Mouse (Mus musculus) thymus, postnatal 25 days (tissue): ENCODE data around the gene Krt84.
"Not testable (repeated sequence)": the region's sequence is repeated elsewhere in the genome, so short reads cannot be mapped to it uniquely, and the experiment has no call there.

ENCODE experiments used
- DNase-seq: peaks from one replicate; pipeline ENCODE4 v3.0.0; 2022

The Krt84 gene

DNA sequence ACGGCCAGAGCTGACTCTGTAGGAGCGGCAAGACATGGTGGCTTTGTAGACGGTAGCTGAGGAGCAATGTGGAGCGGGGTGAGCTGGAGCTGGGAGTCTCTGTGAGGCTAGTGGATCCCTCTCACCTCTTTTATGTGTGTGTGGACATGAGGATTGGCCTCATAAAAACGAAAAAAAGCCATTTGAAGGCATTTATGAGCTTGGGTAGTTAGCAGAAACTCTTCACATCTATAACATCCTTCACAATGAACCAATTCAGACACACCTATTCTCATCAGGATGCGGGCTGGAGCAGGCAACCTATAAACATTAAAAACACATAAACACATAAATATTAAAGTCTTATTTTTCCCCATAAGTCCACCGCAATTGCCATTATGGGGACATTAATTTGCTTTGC, at the start of gene Krt84:
Gene Krt84, minus strand, starts transcription at position 101 of the 400 bp plus-strand sequence.
- DNase-seq: no peak

DNA sequence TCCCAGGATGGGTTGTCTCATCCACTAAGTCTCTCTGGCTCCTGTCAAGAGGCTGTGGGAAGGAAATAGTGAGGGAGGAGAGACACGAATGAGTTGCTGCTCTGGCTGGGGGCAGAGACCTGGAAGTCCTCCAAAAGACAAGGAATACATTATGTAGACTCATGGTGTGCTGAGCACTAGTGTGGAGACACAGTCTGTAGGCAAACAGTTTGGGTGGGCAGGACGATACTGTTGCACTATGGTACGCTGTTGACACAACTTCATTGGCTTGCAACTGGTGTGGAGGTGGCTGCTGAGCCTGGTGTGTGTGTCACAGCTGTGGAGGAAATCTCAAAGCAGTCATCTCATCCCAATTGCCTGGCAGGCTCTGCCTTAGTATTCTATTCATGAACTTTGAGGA, 49.1 kb upstream of the Krt84 start:
- no peak for DNase-seq

DNA sequence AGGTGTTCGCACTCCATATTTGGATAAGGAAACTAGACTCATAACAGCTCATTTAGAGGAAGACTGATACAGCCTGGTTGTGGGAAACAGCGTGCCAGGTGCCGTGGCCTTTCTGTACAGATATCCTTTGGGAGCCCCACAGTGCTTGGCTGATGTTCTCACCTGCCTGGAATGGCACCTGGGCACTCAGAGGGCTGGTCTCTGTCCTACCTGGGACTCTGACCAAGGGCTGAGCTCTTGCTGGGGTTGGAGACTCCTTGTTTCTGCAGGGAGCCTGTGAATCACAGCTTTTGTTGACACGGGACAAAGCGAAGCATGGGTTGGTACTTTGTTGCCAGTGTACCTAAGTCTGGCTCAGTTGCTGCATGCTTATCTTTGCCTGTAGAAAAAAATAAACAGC, 42.9 kb upstream of the Krt84 start:
- DNase-seq: no peak

DNA sequence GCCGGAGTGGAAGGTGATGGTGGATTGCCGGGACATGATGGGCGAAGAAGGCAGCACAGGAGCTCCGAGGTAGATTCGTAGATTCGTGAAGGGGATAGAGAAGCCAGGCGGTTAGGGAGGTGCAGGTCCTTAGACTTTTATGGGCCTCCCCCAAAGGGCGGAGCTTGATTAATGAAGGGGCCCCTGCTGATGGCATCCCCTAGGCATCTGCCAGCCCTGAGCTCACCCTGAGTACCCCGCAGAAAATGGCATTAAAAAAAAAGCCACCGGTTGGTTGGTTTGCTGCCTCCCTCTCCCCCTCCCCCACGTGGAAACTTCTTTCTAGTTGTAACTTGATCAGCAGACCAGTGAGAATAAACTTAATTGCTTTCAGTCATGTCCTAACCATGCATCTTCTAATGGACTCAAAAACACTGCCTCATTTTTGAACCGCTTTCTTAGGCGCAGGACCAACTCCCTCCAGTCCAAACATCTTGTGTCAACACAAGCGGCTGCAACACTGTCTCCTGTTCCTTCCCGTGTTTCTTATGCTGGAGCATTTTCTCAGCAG, 41.3 kb upstream of the Krt84 start, which contains the start of gene Krt75:
Gene Krt75, minus strand, starts transcription at position 109 of the 550 bp plus-strand sequence.
- DNase-seq: no peak

DNA sequence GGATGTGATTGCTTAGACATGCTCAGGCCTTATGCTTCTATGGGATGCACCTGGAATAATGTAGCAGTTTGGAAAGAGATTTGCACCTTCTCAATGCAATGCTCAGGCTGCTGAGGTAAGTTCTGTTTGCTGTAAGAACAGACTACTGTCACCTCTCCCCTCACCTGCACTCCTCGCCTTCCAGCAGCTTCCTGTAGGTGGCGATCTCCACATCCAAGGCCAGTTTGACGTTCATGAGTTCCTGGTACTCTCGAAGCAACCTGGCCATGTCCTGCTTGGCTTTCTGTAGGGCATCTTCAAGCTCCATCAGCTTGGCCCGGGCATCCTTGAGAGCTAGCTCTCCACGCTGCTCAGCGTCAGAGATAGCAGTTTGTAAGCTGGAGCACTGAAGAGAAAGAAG, 35.2 kb upstream of the Krt84 start:
- DNase-seq: peak; percentile 9

DNA sequence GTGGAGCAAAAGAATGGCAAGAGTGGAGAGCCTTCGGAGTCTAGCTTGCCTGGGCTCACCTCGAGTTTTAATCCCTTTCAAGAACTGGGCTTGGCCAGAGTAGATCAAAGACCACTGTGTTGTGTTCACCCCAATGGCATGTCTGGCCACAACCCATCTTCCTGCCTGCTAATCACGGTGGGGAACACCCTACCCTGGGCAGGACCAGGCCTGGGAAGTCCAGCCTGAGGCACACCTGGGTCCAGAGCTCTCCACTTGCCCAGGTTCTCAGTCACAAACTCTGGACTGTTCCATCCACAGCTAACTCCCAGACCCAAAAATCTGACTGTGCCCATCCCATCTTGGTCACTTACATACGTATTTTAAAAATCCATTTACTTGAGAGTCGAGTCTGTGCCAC, 30.2 kb upstream of the Krt84 start, which contains the start of gene Krt90:
Gene Krt90, minus strand, starts transcription at position 101 of the 400 bp plus-strand sequence.
- DNase-seq: no peak

DNA sequence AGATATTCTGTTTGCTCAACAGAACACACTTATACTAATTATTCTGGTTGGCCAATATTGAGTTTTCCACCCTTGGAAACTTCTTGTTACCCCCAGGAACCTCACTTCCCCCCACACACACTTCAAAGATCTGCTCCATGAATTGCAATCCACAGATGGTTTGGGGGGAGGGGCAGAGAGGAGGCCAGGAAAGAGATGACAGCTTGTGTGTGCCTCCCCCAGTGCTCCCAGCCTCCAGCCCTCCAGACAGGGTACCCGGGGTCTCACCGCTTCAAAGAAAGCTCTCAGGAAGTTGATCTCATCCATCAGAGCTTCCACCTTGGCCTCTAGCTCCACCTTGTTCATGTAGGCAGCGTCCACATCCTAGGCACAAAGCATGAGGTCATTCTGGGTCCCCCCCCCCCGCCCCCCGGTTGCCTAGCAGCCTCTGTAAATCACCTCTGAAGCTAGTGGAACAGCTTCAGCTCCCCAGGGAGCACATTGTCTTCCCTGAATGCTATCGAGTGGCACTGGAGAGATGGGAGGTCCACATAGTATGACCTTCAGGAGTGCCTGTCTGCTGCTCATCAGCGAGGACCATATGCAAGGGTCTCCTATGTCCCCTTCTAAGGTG, 25.5 kb upstream of the Krt84 start:
- DNase-seq: no peak

DNA sequence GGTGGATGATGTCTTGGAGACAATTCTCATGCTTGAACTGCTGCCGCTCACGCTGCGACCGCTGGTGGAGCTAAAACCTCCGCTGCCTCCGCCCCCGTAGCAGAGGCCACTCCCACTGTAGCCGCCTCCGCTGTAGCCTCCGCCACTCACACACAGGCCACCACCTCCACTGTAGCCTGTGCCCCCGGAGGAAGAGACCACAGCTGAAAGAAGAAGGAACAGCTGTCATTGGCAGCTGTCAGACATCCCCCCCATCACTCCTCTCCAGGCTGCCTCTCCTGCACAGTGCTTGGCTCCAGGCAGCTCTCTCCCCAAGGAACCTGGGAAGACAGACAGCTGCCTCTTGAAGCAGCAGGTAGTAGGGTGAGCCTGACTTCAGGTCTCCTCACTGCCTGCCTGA, 20.5 kb upstream of the Krt84 start:
- peak; percentile 62 for DNase-seq

DNA sequence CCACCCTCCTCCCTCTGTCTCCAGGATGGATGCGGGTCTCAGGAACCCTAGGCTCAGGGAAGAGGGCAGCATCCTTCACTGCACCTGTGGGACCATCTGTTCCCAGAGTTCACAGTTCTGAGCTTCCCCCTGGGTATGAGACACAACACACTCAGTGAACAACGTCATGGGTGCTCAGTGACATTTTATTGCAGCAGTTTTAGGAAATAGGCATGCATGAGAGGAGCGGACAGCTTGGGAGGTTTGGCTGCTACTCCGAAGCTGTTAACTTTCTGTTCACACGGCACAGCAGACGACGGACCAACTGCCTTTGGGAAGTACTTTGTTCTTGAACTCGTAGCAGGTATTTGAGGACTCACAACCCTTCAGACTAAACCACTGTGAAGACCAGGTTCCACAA, 19.6 kb upstream of the Krt84 start:
- no peak for DNase-seq

DNA sequence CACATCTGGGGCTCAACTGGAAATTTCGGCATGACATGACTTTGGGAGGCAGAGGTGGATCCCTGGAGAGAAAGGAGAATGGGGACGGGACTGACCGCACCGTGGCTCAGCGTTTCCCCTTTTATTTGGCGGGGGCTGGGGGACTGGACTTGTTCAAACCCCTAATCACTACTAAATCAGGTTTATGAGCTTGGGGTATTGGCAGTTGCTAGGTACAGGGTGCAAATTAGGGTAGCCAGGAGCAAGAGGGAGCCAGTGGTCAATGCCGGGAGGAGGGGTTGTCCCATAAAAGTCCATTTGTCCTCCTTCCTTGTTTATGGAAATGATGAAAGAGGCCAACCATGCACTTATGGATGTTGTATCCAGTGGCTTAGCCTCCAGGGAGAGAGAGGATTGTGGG, 17.9 kb upstream of the Krt84 start, which contains the start of gene Krt82:
Gene Krt82, minus strand, starts transcription at position 101 of the 400 bp plus-strand sequence.
- DNase-seq: no peak

DNA sequence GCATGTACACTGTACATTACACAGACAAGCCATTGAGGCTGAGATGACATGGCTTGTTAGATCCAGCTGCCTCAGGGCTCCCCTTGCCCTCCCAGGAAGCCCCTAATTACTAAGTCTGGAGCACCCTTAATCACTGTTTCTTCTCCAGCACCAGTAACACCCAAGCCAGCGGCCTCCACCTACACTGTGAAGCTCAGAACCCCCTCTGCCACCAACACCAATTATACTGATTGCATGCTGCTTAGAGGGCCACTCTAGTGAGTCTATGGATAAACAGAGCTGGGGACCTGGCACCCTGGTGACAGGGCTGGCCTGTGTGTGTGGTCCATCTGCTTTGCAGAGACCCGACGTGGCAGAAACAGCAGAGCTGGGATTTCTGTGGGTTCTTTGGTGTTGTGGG, 11.9 kb upstream of the Krt84 start:
- DNase-seq: no peak

DNA sequence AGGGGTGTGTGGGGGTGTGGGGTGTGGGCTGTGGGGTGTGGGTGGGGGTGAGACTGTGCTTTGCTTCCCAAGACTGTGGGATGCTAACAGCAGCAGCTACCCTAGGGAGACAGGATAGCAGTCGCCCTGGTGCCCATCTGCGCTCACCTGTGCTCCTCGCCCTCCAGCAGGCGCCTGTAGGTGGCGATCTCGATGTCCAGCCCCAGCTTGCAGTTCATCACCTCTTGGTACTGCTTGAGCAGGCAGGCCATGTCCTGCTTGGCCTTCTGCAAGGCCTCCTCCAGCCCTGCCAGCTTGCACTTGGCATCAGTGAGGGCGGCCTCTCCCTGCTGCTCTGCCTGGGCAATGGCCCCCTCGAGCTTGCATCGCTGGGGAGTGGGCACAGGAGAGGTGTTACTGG, 9.9 kb upstream of the Krt84 start:
- no peak for DNase-seq

DNA sequence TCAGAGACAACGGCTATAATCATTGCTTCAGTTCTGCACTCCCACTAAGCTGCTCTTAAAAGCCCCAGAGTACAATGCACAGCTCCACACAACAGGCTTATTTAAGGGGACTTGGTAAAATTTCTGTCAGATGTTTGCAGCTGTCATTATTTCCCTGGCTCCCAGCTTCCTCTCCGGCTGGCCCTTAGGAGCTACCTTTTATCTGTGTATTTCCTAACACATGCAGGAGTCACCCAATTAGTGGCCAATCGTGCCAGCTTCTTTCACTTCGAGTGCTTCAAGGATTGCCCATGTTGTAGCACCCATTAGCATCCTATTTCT, 5.9 kb upstream of the Krt84 start:
- no peak for DNase-seq

DNA sequence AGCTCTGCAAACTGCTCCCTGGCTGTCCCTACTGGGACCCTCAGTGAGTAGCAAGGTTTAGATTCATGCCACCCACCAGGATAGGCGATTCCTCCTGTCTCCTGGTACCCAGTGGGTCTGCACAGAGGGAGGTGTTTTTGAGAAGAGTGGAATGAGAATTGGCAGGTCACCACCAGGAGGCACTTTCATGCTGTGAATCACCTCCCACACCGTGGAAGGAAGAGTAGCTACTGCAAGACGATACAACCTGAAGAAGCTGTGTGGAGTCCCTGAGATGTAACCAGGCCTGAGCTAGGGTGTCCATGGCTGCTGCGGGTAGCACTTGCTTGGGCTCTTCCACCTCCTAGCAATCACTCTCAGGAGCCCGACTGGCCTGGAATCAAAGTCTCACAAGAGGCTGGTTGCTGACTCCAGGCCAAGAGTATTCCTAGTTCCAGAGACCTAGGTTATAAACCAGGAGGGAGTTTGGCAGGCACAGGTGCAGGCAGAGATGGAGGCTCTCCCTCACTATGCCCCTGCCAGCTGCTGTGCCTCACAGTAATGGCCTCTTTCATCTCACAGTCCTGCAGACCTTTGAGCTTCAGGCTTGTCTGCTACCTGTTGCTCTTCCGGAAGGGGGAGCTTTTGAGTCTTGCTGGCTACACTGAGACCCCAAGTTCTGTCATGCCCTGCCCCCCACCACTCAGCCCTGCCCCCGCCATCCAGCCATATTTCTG, 5.4 kb upstream of the Krt84 start:
- DNase-seq: no peak

DNA sequence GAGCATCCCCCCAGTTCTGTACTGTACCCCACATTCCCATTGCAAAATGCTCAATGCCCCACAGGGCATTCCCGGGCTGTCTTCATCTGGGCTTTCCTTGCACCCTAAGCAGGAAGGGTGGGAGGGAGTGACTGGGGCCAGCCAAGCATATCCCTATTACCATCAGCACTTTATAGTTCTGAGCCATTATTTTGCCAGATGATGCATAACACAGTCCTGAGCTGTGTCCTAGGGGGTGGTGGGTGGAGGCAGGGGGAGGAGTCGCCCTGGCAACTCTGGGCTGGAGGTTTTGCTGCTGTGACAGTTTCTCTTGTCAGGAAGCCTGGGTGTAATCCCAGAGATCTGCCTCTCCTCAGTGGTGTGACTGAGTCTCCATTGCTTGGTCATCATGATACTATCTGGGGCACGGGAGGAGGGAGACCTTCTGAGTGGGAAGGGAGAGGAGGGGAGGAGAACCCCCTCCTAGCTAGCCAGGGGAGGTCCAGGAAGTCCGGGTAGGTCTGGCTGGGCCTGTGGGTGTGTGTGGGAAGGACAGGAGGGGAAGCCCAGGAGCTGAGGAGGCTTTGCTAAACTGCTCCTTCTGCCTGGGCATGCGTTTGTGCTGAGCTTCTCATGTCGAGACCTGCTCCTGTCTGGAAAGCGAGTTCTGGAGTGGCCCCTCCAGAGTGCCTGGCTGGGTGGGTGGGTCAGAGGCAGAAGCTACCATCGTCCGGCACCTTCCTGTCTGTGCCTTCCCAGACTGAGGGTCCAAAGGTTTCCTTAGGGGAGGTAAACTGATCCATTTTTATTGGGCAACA, 3.6 kb upstream of the Krt84 start:
- no peak for DNase-seq

DNA sequence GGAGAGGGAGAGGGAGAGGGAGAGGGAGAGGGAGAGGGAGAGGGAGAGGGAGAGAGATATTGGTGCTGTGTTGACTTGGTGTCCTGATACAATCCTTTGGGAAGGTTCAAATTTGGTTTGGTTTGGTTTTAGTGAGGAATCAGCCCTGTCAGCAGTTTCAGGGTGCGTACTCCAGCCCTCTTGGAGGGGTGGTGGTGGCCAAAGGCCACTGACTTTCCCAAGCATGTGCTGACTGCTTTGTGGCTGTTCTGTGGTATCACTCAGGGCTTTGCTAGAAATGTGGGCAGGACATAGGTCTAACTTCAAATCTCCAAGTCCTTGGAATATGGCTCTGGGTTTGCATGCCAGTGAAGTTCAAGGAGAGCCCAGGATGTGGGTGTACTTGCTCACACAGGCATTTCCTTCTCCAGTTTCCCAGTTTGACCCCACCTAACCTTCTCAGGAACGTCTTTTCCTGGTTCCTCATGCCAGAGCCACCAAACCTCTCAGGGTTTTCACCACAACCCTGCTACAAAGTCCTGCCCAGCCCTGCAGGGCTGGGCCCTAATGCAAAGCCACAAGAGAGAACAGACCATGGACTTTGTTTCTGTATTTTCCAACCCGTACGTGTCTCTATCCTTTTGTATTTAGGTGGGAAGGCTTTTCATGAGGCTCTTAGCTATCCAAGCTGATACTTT, 9.9 kb downstream of the Krt84 start:
- no peak for DNase-seq

DNA sequence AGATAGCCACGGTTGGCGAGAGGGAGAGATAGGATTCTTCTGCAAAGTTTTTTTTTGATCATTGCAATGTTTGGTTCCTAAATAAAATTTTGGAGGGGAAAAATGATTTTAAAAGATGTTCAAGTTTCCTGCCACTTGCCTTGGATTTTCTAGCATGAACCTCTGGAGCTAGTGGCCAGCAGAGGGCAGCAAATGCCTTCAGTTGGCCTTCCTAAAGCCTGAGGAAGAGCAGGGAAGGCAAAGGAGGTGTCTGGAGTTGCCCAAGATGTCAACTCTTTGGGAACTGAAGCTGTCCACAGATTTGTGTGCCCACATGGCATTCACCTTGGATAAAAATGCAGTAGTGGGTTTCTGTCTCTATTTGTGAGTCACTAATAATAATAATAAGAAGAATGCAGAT, 12.8 kb downstream of the Krt84 start:
- DNase-seq: peak; percentile 39

DNA sequence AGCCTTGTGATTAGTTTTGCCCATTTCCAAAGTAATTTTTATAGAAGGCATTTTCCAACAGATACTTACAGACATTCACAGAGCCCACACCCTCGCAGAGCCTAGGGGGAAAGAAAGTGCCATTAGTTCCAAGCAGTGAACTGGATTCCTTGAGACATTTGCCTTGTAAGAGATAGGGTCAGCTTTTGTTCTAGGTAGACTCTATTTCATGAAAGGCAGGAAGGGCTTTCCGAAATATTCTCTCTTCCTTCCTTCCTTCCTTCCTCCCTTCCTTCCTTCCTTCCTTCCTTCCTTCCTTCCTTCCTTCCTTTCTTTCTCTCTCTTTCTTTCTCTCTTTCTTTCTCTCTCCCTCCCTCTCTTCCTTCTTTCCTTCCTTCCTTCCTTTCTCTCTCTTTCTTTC, 15.5 kb downstream of the Krt84 start, which contains the start of gene Gm49425:
Gene Gm49425, minus strand, starts transcription at position 101 of the 400 bp plus-strand sequence.
- not testable (repeated sequence) for DNase-seq

DNA sequence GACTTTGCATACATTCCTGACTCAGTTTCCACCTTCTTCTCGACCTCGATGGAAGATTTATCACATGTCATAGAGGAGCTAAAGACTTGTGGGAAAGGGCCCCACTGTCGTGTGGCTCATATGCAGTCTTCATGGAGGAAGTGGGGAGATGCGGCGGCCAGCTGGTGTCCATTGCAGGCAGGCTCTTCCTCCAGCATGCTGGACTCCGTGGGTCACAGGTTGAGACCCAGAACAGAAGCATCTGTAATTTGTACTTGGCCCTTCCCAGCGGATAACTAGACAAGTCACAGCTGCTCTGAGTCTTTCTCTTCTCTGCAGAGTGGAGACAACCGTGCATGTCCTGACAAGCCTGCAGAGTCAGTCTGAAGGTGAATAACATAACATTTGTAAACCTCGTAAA, 24.4 kb downstream of the Krt84 start:
- no peak for DNase-seq

DNA sequence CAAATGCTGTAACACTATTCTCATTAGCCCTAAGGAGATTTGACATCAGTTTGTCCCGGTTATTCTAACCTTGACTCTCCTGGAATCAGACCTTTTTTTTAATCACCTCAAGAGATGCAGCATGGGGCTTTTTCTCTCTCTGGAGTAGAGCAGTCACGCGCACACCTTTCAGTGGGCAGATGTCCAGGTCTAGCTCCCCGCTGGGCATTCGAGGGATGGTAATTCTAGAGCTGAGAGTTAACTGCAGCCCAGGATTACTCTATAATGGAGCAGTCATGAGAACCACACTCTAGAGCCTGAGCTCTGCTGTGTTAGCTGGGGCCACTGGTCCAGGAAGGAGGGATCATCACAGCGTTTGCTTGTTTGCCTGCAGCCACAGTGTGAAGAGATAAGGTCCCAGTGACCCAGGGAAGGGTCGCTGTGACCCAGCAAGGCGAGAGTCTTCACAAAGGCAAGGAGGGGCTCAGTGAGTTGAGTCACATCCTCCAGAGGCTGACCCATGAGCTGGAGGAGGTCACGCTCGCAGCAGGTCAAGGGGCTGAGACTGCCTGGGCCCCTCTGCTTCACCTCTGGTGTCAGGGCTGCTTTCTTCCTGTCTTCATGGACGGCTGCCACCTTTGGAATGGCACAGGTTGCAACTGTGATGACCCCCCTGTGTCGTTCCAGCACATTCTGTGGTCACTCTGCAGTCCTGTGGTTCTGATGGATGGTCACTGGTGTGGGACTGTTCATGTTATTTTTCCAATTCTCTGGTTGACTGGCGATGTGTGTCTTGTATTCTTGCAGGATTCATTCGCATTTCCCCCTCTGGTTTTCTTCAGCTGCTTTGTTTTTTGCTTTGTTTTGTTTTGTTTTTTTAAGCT, 25.5 kb downstream of the Krt84 start:
- no peak for DNase-seq

DNA sequence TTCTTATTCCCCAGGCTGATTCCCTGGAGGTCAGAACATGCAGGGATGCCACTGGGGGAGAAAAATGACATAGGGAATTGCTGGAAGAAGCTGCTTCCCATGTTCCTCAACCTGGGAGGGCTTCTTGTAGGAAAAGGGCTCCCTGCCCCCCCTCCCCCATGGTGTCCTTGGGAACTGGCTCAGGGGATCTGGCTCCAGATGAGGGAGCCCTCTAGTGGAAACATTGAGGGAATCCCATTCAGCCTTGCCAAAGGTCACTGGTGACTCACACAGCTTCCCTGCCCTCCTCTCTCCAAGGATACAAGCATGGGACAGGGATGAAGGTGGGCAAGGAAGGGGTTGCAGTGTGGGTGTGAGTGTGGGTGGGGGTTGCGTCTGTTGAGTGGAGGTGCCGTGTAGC, 35.4 kb downstream of the Krt84 start:
- no peak for DNase-seq

DNA sequence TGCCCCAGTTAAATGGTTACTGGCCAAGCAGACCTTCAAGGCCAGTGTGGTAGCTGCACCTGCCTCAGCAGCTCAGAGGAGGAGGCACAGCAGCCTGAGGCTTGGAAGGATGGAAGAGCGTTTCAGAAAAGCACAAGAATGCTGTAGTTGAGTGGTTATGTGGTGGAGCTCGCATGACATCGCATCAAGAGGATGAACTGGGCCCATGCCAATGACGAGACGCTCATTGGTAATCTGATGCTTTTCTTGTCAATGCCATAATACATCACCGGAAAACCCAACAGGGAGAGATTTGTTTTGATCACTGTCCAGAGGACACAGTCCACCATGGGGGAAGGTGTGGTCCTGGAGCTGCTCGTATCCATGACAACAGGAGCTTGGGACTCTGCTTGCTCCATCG, 37.4 kb downstream of the Krt84 start:
- no peak for DNase-seq
